Mouse (Mus musculus) heart, postnatal 0 days (tissue): ENCODE results near the gene Mgat5b. TPM values are rescaled to one million over a fixed set of nuclear protein-coding genes. Genes with fewer than 3 reads are reported as not detected.
A peak's percentile ranks its signal among the peaks of the same experiment; 100 is the strongest.

ENCODE experiments used
- ATAC-seq: fragments of 200-750 bp; cut with Nextera tagmentation; 2 replicates; pipeline ENCODE4 v1.8.0; 2017; ENCODE audit warnings: low read depth, moderate number of reproducible peaks, moderate library complexity; ENCODE audit not compliant: insufficient read depth
- DNase-seq: peaks from one replicate; pipeline ENCODE4 v3.0.0-alpha.2; 2016; ENCODE audit warnings: low spot score
- H3K27ac ChIP-seq: fragments of 300-500 bp; sonication (generic); 2 replicates; pipeline ENCODE4 v1.5.1; 2014; ENCODE audit warnings: low read depth, mild to moderate bottlenecking
- H3K27me3 ChIP-seq: fragments of 300-500 bp; sonication (generic); 2 replicates; pipeline ENCODE4 v1.6.1; 2014; ENCODE audit warnings: low read length, mixed read lengths; ENCODE audit not compliant: control insufficient read depth, insufficient read depth
- H3K36me3 ChIP-seq: fragments of 300-500 bp; sonication (generic); replicated peaks from 2 replicates; pipeline ENCODE4 v1.6.1; 2014; ENCODE audit warnings: low read length, mixed read lengths; ENCODE audit not compliant: control insufficient read depth, insufficient read depth
- H3K4me1 ChIP-seq: fragments of 300-500 bp; sonication (generic); 2 replicates; pipeline ENCODE4 v1.6.1; 2014; ENCODE audit warnings: antibody characterized with exemption; ENCODE audit not compliant: control insufficient read depth, insufficient read depth
- H3K4me2 ChIP-seq: fragments of 300-500 bp; sonication (generic); 2 replicates; pipeline ENCODE4 v1.6.1; 2014; ENCODE audit warnings: low read depth, mild to moderate bottlenecking, low read length, moderate library complexity
- H3K4me3 ChIP-seq: fragments of 300-500 bp; sonication (generic); 2 replicates; pipeline ENCODE4 v1.5.1; 2014; ENCODE audit warnings: low read depth, low read length
- H3K9ac ChIP-seq: fragments of 300-500 bp; sonication (generic); replicated peaks from 2 replicates; pipeline ENCODE4 v1.6.1; 2014; ENCODE audit warnings: low read depth, low read length, mixed read lengths
- H3K9me3 ChIP-seq: fragments of 300-500 bp; sonication (generic); replicated peaks from 2 replicates; pipeline ENCODE4 v1.6.1; 2016; ENCODE audit warnings: low read length; ENCODE audit not compliant: control insufficient read depth
- CTCF ChIP-seq: IDR thresholded peaks from 2 replicates; pipeline ENCODE4 v1.5.1; 2016; ENCODE audit warnings: antibody characterized with exemption, control low read depth, low read depth
- EP300 ChIP-seq: IDR thresholded peaks from 2 replicates; pipeline ENCODE4 v1.6.1; 2016; ENCODE audit warnings: antibody characterized with exemption, low read depth
- WGBS: fragments of 180-500 bp; shearing (Covaris S2); extraction: QIAGEN DNeasy Blood & Tissue Kit; methylation state at CpG from one replicate; pipeline ENCODE4 v1.1.7; 2014; 5-methylcytosine and 5-hydroxymethylcytosine counted together
- polyA plus RNA-seq: library from polyadenylated mRNA; unstranded; fragments of >200 nt; fragmentation: Nextera tagmentation; extraction: Ambion mirVana; gene quantifications from 2 replicates; pipeline ENCODE4 v1.2.1, GENCODE M21; 2015
- total RNA-seq: library from RNA; depleted of rRNA; stranded (reverse); fragments of >200 nt; gene quantifications from 2 replicates; pipeline ENCODE4 v1.2.3, GENCODE M21; 2014; ENCODE audit warnings: low replicate concordance

Gene Mgat5b
- total and polyA plus RNA-seq, 2 experiments from 2014 or later: 0.04 to 0.14 TPM

DNA sequence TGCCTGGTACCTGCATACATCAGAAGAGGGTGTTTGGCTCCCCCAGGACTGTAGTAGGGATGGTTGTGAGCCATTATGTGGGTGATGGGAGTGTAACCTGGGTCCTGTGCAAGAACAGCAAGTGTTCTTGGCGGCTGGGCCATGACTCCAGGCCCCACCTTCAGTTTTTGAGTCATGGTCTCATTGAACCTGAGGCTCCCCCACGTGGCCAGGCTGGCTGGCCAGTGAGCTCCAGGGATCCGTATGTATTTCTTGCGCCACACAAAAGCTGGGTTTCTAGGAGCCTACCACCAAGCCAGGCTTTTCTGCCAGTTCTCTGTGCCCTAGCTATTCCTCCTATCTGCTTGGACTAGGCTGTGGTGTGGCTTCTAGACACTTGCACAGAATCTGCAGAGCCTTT lies 63.9 kb downstream of the Mgat5b start:
- Histone ChIP-seq H3K4me3 (no peak overlapping the region), H3K4me1 (0 out of 2 replicates have a peak, but pooled peaks cover 6% of the 10 kb centered on the region), H3K27ac (no peak overlapping the region), H3K27me3 (no peaks in the 10 kb centered on the region), H3K36me3 (no peaks in the 10 kb centered on the region), H3K4me2 (no peak overlapping the region), H3K9me3 (no peaks in the 10 kb centered on the region), H3K9ac (no peak overlapping the region)
- DNase-seq (no peak), ATAC-seq (no peak)
- TF ChIP-seq EP300 (no peak), CTCF (0 out of 2 replicates have a peak, but pooled peaks have one; percentile 10)
- 46% methylated on average over 4 of the region's 4 CpGs for WGBS

DNA sequence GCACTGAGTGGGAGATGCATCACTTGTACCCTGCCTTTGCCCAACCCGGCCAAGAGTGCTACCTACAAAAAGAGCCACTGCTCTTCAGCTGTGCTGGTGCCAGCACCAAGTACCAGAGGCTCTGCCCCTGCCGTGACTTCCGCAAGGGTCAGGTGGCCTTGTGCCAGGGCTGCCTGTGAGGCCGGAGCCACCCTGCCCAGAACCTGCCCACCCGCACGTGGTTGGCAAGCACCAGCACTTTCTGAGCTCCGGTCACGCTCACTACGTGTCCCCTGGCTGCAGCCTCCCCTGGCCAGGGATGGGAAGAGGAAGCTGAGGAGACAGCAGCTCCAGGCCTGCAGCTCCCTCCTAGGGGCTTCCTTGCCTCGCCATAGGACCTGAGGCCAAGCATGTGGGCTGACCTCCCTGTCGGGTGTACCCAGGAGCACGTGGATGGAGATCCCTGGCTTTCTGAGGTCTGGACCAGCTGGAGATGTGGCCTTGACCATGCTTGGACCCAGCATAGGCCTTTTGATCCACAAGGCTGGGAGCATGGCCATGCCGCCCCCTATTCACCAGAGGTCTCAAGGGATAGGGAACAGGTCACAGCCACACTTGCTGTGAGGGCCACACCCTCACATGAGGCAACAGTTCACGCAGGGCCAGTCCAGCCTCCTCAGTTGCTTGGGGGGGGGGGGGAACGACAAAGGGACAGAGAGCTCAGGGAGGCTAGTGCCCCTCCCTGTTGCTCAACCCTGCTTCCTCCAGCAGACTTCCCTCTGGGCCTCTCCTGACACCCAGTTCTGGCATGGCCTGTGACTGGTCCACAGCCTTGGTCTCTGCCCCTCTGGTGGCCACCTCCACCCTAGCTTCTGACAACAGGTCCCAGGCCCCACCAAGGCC lies 67.1 kb downstream of the Mgat5b start:
- ATAC-seq: no peak
- H3K27me3 ChIP-seq: no peaks in the 10 kb centered on the region
- TF ChIP-seq EP300 (no peak), CTCF (no peak)
- H3K4me2 ChIP-seq: no peak overlapping the region
- no peaks in the 10 kb centered on the region for H3K9me3 ChIP-seq
- H3K27ac ChIP-seq: no peak overlapping the region
- H3K4me3 ChIP-seq: no peak overlapping the region
- H3K9ac ChIP-seq: no peak overlapping the region
- DNase-seq: no peak
- H3K36me3 ChIP-seq: no peaks in the 10 kb centered on the region
- WGBS: 76% methylated on average over 15 of the region's 15 CpGs
- no peaks in the 10 kb centered on the region for H3K4me1 ChIP-seq

DNA sequence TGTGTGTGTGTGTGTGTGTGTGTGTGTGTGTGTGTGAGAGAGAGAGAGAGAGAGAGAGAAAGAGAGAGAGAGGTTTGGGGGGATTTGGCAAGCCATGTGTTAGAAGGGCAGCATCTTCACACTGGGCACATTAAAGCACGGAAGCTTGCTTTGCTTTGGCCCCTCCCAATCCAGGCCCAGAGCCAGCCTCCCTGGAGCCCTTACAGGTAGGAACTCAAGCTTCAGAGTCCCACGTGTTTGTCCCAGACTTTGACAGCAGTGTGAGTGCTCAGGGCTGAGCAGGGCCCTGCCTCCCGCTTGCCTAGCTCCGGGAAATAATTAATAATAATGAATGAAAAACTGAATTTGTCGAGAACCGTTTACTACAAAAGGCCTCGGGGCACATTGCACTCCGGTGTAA lies 69.5 kb downstream of the Mgat5b start:
- Histone ChIP-seq H3K27me3 (0 out of 2 replicates have a peak, but pooled peaks cover 6% of the 10 kb centered on the region), H3K4me1 (no peaks in the 10 kb centered on the region), H3K9me3 (no peaks in the 10 kb centered on the region), H3K27ac (no peak overlapping the region), H3K4me3 (no peak overlapping the region), H3K4me2 (no peak overlapping the region), H3K36me3 (no peaks in the 10 kb centered on the region), H3K9ac (no peak overlapping the region)
- ATAC-seq (no peak), DNase-seq (no peak)
- TF ChIP-seq EP300 (no peak), CTCF (no peak)
- WGBS: 70% methylated on average over 8 of the region's 8 CpGs

DNA sequence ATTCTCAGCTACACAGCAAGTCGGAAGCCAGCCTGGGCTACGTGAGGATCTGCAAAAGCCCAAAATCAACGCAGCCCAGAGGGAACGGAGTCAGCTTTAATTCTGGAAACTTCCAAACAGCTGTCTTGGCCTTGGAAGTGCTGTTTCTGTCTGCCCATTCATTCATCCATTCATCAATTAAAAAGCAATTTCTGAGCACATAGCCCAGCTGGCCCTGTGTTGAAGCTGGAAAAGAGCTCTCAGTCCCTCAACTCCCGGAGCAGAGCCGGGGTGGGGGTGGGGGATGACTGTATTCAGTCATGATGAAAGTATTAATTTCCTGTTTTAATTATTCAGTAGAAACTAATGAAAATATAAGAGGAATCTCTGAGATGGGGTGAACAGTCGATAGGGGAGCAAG lies 71.6 kb downstream of the Mgat5b start:
- H3K27ac ChIP-seq: no peak overlapping the region
- no peaks in the 10 kb centered on the region for H3K9me3 ChIP-seq
- no peak overlapping the region for H3K4me2 ChIP-seq
- 75% methylated on average over 7 of the region's 7 CpGs for WGBS
- TF ChIP-seq CTCF: no peak
- no peak for TF ChIP-seq EP300
- H3K9ac ChIP-seq: no peak overlapping the region
- no peak for ATAC-seq
- H3K36me3 ChIP-seq: no peaks in the 10 kb centered on the region
- H3K4me3 ChIP-seq: no peak overlapping the region
- H3K27me3 ChIP-seq: peaks cover 25% of the 10 kb centered on the region
- DNase-seq: no peak
- no peaks in the 10 kb centered on the region for H3K4me1 ChIP-seq

DNA sequence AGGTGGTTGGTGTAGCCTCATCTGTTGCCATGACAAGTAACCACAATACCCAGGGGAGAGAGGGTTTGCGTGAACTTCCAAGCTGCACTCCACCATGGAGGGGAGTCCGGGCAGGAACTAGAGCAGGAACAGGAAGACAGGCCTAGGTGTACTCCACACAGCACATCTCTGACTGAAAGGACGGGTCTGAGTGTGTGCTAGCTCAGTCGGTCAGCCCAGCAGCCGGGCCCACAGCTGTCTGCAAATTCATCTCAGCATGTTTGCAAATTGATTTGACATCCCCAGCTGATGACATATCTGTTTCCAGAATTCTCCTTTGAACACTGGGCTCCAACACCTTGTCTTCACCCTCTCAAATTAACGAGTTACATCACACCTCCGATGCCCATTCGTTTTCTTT lies 72.7 kb downstream of the Mgat5b start:
- TF ChIP-seq EP300 (no peak), CTCF (no peak)
- H3K27ac ChIP-seq: no peak overlapping the region
- ATAC-seq: no peak
- 71% methylated on average over 8 of the region's 8 CpGs for WGBS
- DNase-seq: no peak
- no peak overlapping the region for H3K4me2 ChIP-seq
- H3K27me3 ChIP-seq: peaks cover 33% of the 10 kb centered on the region
- H3K4me3 ChIP-seq: no peak overlapping the region
- no peaks in the 10 kb centered on the region for H3K36me3 ChIP-seq
- H3K9ac ChIP-seq: no peak overlapping the region
- H3K4me1 ChIP-seq: no peaks in the 10 kb centered on the region
- H3K9me3 ChIP-seq: no peaks in the 10 kb centered on the region

DNA sequence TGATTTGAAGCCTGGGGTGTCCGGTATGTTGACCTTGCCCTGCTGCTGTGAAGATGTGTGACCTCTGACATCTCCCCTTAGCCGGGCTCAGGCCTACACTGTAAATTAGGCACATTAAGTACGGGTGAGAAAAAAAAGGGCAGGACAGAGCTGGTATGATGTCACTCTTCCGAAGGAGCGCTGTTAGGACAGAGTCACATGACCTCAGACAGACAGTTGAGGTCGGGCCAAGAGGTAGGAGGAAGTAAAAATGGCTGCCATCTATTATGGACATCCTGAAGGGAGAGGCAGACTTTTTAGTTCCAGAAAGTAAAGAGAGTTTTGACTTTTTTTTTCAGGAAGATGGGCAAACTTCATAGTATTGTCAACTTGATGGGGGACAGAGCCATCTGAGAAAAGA lies 73.3 kb downstream of the Mgat5b start:
- no peaks in the 10 kb centered on the region for H3K9me3 ChIP-seq
- ATAC-seq: no peak
- H3K27me3 ChIP-seq: peaks cover 36% of the 10 kb centered on the region
- no peak overlapping the region for H3K27ac ChIP-seq
- H3K4me2 ChIP-seq: no peak overlapping the region
- TF ChIP-seq CTCF: no peak
- no peak for TF ChIP-seq EP300
- H3K36me3 ChIP-seq: no peaks in the 10 kb centered on the region
- no peak overlapping the region for H3K9ac ChIP-seq
- no peak overlapping the region for H3K4me3 ChIP-seq
- no peaks in the 10 kb centered on the region for H3K4me1 ChIP-seq
- no peak for DNase-seq
- WGBS: 69% methylated on average over 6 of the region's 6 CpGs
